In the genomic region with DNA sequence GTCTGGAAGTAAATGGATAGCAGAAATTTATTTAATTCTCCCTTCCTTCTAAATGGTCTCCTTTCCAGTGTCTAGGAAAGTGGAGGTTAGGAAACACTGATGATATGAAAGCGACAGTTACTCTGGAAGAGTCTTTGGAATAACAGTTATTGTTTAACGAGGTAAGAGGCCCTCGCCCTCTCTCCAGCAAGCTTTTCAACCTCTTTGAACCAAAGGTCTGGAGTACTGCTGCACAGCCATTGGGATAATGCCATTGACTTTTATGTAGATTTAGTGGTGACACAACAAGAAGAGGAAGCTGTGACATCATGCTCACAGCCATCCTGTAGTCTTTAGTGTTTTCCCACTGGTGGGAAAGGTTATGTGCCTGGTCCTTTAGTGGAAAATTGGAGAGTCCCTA, we compare ENCODE assay signal across 11 mouse cellular contexts.
"Had no signal": no experiment of that assay in that cellular context is flagged by ENCODE, and none has a peak within 500 bp of the region (broad histone marks: within the 10 kb centered on the region; RNA-seq: fewer than 3 reads in every experiment).

No protein-coding gene starts in this region.

- H3K9me3 ChIP-seq: limb, embryonic 12.5 days; liver, embryonic 15.5 days; midbrain, embryonic 13.5 days had no signal

- H3K36me3 ChIP-seq: limb, embryonic 12.5 days; liver, embryonic 15.5 days; midbrain, embryonic 13.5 days had no signal

- ATAC-seq: hindbrain, postnatal 0 days; lung, postnatal 0 days; midbrain, embryonic 13.5 days had no signal

- H3K9ac ChIP-seq: limb, embryonic 12.5 days; liver, embryonic 15.5 days; midbrain, embryonic 13.5 days had no signal

- H3K27me3 ChIP-seq: limb, embryonic 12.5 days; liver, embryonic 15.5 days; midbrain, embryonic 13.5 days had no signal

- H3K4me2 ChIP-seq: limb, embryonic 12.5 days; liver, embryonic 11.5 days; liver, embryonic 15.5 days; midbrain, embryonic 13.5 days had no signal

- H3K27ac ChIP-seq: hindbrain, postnatal 0 days; limb, embryonic 12.5 days; liver, embryonic 15.5 days; midbrain, embryonic 13.5 days; stomach, postnatal 0 days had no signal

- DNase-seq: layer of hippocampus, postnatal 36 days; lung, adult 2 months; lung, postnatal 36 days; right cerebral cortex, postnatal 14 days had no signal

- H3K4me1 ChIP-seq: limb, embryonic 12.5 days; midbrain, embryonic 13.5 days had no signal

- H3K4me3 ChIP-seq: limb, embryonic 12.5 days; liver, embryonic 15.5 days; midbrain, embryonic 13.5 days had no signal
